Mouse (Mus musculus) macrophage (primary cell): ENCODE measurements around the gene Amdhd1. TPM values are rescaled to one million over a fixed set of nuclear protein-coding genes. Genes with fewer than 3 reads are reported as not detected.
"Not testable (repeated sequence)": the region's sequence is repeated elsewhere in the genome, so short reads cannot be mapped to it uniquely, and the experiment has no call there.

Source experiments
- H3K27ac ChIP-seq: fragments of 350-480 bp; formaldehyde crosslinking; 2 replicates; pipeline ENCODE4 v1.9.0; 2021
- H3K36me3 ChIP-seq: fragments of 350-480 bp; formaldehyde crosslinking; 2 replicates; pipeline ENCODE4 v1.9.0; 2021; ENCODE audit errors: inconsistent target
- H3K4me3 ChIP-seq: fragments of 350-480 bp; formaldehyde crosslinking; 2 replicates; pipeline ENCODE4 v1.9.0; 2021; ENCODE audit errors: inconsistent target
- H3K79me2 ChIP-seq: fragments of 350-480 bp; formaldehyde crosslinking; 2 replicates; pipeline ENCODE4 v1.9.0; 2021; ENCODE audit errors: inconsistent target
- WGBS: methylation state at CpG from one replicate; pipeline ENCODE4 v1.1.7; 2026; ENCODE audit warnings: inconsistent platforms; ENCODE audit not compliant: missing documents; 5-methylcytosine and 5-hydroxymethylcytosine counted together
- polyA plus RNA-seq: library from polyadenylated mRNA; stranded (reverse); fragments of 250-400 nt; gene quantifications from 3 replicates; pipeline ENCODE4 v1.2.4, GENCODE M21; 2018; ENCODE audit warnings: inconsistent platforms
- total RNA-seq, 78 experiments: library from RNA; depleted of rRNA; stranded (reverse); fragments of 250-400 nt; gene quantifications; 1 replicate in 9 of 78; 2 replicates in 24 of 78; 3 replicates in 43 of 78; 4 replicates in 2 of 78; pipeline ENCODE4 v1.2.4; 2018; ENCODE audit warnings: inconsistent platforms in 56 of 78

The Amdhd1 gene
- total RNA-seq (2018; cell fraction: chromatin; rRNA removed), result under 1 TPM in 1 of 26 experiments, not detected in 25; 0.34 TPM
- total RNA-seq (2018; cell fraction: cytosol; rRNA removed), result under 1 TPM in 4 of 26 experiments, not detected in 22; 0.03 to 0.13 (median 0.06) TPM
- total RNA-seq (2018; cell fraction: nucleus; rRNA removed), result under 1 TPM in 1 of 26 experiments, not detected in 25; 0.48 TPM
- 0.07 to 0.08 TPM in 2 of 3 replicates, not detected in the other for polyA plus RNA-seq

DNA sequence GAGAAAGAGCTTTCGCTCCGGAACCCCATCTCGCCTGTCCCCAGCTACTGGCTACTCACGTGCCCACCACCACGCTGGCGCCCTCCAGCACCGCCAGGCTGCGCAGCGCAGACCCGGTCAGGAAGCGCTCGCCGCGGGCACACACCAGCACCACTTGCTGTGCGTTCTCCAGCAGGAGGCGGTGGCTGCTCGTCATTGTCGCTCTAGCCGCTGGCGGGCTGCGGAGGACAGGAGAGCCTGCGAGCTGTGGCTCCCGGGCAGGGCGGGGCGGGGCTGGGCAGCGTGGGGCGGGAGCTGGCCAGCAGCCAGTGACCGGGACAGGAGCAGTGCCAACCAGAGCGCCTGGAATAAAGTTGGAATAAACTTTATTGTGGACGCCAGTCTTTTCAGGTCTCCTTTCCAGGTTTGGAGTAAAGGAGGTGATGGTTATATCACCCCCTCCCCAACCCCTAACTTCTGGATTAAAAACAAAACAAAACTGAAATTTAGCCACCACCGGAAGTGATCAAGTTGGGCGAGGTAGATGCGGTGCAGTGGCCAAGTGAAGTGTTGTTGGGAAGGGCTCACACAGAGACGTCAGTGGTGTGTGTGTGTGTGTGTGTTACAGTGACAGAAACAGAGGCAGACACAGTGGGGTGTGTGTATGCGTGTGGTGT, at the start of gene Amdhd1:
Amdhd1 (minus strand) TSS at position 259 of the 656 bp plus-strand sequence.
- peak within 1 kb of the TSS; percentile 34 for H3K4me3 ChIP-seq
- no peaks in the 10 kb centered on the region for H3K36me3 ChIP-seq
- no peaks in the 10 kb centered on the region for H3K79me2 ChIP-seq
- H3K27ac ChIP-seq, result 0 out of 2 replicates have a peak within 1 kb of the TSS, but pooled peaks have one; percentile 5
- under 1% methylated on average over 31 of the region's 35 CpGs for WGBS

DNA sequence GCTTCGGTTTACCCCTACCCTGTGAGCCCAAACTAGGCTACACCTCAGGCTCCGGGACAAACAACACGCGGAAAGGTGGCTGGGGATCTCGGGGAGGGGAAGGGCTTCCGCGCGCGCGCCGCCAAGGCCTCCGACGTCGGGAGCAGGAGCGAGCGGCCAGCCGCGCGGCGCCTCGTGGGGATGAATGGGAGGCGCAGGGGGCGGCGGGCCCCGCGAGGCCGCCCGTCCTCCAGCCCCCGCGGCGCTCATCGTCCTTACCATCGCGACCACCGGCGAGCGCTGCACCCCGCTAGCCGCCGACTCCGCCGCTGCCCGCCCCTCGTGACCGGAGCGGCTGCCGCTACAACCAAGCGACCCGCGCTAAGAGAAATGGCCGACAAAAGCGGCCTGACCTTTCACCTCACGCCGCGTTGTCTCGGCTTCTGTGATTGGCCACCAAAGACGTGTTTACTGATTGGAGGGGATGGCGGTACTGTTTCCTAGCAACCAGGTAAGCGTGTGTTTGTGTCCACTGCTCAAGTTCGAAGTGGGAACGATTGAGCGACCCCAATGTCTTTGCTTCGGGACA, 49.5 kb upstream of the Amdhd1 start, which contains the start of gene Snrpf:
Snrpf (minus strand) TSS at position 426 of the 568 bp plus-strand sequence.
- WGBS, result under 1% methylated on average over 62 of the region's 63 CpGs
- H3K36me3 ChIP-seq, result 0 out of 2 replicates have a peak, but pooled peaks cover 6% of the 10 kb centered on the region
- H3K4me3 ChIP-seq, result peak within 1 kb of the TSS; percentile 84
- no peak within 1 kb of the TSS for H3K27ac ChIP-seq
- peaks cover 48% of the 10 kb centered on the region for H3K79me2 ChIP-seq

DNA sequence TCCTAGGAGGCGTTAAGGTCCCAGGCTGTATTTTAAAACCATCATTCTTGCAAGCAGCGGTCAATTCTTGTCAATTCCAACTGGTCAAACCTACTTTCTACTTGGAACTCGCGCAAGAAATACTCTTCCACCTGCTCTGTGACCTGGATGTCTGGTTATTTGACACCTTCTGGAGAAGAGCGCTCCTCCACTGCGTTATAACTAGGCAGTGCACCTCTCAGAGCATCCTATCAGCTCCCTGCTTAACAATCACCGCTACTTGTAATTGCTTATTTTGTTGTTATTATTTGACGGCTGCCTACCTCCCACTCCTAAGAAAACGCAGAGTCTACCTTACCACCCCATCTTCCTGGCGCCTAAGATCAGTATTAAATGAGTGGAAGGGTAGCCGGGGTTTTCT, 49.0 kb upstream of the Amdhd1 start:
- 2% methylated on average over 11 of the region's 11 CpGs for WGBS
- Histone ChIP-seq H3K27ac (no peak overlapping the region), H3K4me3 (peak overlapping the region; percentile 84), H3K79me2 (peaks cover 52% of the 10 kb centered on the region), H3K36me3 (0 out of 2 replicates have a peak, but pooled peaks cover 6% of the 10 kb centered on the region)

DNA sequence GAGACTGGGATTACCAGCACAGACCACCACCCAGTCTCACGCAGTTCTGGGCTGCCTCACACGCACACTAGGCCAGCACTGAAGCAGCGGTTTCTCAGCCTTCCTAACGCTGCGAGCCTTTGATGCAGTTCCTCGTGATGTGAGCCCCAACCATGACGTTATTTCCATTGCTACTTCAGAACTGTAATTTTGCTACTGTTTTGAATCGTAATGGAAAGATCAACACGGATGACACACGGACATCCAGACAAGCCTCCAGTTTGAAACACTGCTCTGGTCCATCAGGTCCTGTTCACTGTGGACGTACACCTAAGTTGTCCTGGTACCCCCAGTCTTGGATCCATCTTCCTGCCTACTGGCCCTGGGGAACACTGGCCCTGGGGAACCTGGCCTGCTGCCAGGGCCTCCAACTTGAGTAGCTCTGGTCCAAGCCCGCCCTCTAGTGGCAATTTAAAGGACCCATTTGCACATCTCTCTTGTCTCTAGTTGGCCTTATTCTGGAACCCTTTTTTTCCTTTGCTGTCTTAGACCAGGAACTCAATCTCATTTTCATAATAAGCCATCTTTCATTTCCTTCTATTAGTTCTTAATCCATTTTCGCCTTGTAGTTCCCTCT, 37.5 kb upstream of the Amdhd1 start:
- 61% methylated on average over 13 of the region's 13 CpGs for WGBS
- Histone ChIP-seq H3K27ac (no peak overlapping the region), H3K36me3 (0 out of 2 replicates have a peak, but pooled peaks cover 3% of the 10 kb centered on the region), H3K4me3 (no peak overlapping the region), H3K79me2 (no peaks in the 10 kb centered on the region)

DNA sequence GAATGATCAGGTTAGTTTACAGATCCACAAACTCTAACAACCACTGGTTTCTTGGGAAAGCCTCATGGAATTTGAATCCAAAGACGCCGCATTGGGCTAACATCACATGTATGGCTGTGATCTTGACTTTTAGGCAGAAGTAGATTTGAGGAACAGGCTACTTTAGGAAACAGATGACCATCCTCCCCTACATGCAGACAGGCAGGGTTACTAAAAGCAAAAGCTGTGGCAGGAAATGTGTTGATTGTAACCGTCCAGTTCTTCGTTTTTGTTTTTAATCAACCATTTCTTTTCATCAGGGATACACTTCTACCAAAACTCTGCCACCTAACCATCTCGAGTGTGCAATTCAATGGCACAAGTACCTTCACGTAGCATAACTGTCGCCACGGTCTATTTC, 36.1 kb upstream of the Amdhd1 start:
- peak overlapping the region; percentile 31 for H3K27ac ChIP-seq
- no peaks in the 10 kb centered on the region for H3K36me3 ChIP-seq
- WGBS, result 19% methylated on average over 8 of the region's 8 CpGs
- H3K4me3 ChIP-seq, result no peak overlapping the region
- H3K79me2 ChIP-seq, result no peaks in the 10 kb centered on the region

DNA sequence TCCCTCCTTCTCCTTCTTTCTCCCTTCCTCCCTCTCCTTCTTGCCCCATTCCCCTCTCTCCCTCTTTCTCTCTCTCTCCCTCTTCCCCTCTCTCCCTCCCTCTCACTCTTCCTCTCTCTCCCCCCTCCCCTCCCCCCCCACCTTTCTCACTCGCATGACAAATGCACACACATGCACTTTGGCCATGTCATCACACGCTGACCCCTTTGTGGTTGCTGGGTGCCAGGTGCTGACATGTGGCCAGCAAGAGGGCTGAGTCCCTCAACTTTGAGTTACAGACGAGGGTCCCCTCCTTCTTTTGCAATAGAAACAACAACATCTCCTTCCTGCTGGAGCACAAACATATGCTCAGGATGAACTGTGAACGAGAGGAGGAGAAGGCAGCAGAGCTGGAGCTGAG, 35.1 kb upstream of the Amdhd1 start:
- H3K27ac ChIP-seq, result no peak overlapping the region
- H3K36me3 ChIP-seq, result no peaks in the 10 kb centered on the region
- no peaks in the 10 kb centered on the region for H3K79me2 ChIP-seq
- no peak overlapping the region for H3K4me3 ChIP-seq
- 77% methylated on average over 3 of the region's 4 CpGs for WGBS

DNA sequence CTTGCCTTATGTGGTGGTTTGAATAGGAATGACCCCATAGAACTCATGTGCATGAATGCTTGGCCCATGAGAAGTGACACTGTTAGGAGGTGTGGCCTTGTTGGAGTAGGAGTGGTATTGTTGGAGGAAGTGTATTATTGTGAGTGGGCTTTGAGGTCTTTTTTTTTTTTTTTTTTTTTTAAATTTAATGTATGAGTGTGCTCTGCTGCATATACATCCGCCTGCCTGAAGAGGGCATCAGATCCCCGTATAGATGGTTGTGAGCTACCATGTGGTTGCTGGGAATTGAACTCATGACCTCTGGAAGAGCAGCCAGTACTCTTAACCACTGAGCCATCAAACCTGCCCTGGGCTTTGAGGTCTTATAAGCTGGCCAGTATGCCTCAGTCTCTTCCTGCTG, 32.4 kb upstream of the Amdhd1 start:
- Histone ChIP-seq H3K36me3 (no peaks in the 10 kb centered on the region), H3K79me2 (no peaks in the 10 kb centered on the region), H3K4me3 (no peak overlapping the region), H3K27ac (no peak overlapping the region)
- WGBS, result 69% methylated on average over 2 of the region's 2 CpGs

DNA sequence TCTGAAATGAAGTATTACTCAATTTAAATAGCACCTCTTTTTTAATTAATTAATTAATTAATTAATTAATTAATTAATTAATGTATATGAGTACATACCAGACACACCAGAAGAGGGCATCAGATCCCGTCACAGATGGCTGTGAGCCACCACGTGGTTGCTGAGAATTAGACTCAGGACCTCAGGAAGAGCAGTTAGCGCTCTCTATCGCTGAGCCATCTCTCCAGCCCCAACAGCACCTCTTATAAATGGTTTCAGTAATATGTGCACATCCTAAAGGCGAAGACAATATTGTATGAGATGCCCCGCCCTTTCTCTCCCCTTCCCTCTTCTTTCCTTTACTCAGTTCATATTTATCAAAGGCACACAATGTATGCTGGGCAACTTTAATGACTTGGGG, 28.8 kb upstream of the Amdhd1 start:
- Histone ChIP-seq H3K27ac (no peak overlapping the region), H3K36me3 (no peaks in the 10 kb centered on the region), H3K4me3 (no peak overlapping the region), H3K79me2 (no peaks in the 10 kb centered on the region)
- WGBS, result 94% methylated on average over 6 of the region's 6 CpGs

DNA sequence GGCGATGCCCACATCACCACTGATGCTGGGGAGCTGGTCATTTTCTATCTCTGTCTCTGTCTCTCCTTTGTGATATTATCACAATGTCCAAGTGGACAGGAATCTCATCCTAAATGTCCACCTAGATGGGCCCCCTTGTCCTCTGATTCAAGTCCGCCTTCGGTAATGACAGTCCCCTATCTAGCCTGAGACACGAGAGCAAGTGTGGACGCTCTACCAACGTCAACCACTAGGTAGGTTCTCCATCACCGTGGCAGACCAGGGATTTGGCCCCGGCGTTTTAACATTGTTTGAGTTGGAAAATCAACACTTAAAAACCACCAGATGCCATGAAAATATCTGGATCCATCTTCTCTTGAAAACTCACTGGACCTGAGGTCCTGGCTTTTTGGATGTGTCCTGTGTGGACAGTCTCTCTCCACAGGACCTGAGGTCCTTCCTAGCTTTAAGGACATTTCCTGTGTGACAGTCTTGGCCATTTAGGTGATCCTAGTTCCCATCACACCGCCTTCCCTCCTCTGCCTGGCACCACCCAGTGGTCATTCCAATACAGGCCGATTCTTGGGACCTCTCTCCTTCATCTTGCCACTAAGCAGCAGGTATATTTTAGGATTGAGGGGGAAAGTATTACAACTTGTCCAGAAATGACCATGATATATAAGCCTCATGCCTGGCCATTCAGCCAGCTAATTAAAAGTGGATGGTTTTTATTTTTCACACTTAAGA, 28.2 kb upstream of the Amdhd1 start:
- no peaks in the 10 kb centered on the region for H3K36me3 ChIP-seq
- no peak overlapping the region for H3K27ac ChIP-seq
- no peaks in the 10 kb centered on the region for H3K79me2 ChIP-seq
- WGBS, result 90% methylated on average over 11 of the region's 11 CpGs
- H3K4me3 ChIP-seq, result no peak overlapping the region

DNA sequence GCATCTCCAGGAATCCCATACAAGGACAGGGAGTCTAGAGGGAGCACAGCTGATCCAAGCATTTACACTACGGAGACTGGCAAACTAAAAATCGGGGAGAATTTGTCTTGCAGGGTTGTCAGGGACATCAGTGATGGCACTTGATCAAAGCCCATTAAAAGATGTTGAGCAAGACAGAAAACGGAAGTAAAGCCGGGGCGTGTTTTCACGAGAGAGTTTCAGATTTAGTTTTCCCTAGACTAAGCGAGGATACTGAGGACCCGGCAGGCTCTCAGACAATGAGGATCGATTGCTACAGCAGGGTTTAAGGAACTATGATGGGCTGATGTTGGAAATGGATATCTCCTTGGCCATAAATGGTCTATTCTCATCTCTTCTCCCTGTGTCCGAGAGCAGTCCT, 27.2 kb upstream of the Amdhd1 start:
- WGBS, result 35% methylated on average over 10 of the region's 10 CpGs
- H3K27ac ChIP-seq, result no peak overlapping the region
- no peaks in the 10 kb centered on the region for H3K79me2 ChIP-seq
- no peaks in the 10 kb centered on the region for H3K36me3 ChIP-seq
- H3K4me3 ChIP-seq, result no peak overlapping the region

DNA sequence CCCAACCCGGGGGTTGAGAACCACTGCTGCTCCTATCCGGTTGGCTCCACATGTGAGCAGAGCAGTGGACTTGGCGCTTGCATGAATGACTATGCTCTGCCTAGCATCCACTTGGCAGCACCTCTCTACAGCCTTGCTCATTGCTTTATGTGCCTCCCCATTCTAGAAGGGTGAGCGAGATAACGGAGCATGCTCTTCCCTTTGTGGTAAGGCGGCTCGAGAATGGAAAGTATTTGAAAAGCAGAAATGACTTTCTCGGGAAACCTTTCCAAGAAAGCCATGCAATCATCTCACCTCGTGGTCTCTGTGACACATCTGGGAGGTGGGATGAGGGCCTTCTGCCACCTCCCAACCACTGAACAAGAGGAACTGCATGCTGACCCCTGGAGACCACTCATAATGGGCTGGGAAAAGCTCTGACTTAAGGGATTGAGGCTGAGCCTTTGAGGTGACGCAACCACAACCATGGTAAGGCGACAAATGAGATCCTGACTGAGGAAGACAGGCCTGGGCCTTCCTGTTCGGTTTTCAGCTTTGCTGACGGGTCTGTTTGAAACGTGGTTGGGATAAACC, 24.8 kb upstream of the Amdhd1 start:
- H3K27ac ChIP-seq, result no peak overlapping the region
- no peak overlapping the region for H3K4me3 ChIP-seq
- no peaks in the 10 kb centered on the region for H3K79me2 ChIP-seq
- H3K36me3 ChIP-seq, result no peaks in the 10 kb centered on the region
- 45% methylated on average over 14 of the region's 14 CpGs for WGBS

DNA sequence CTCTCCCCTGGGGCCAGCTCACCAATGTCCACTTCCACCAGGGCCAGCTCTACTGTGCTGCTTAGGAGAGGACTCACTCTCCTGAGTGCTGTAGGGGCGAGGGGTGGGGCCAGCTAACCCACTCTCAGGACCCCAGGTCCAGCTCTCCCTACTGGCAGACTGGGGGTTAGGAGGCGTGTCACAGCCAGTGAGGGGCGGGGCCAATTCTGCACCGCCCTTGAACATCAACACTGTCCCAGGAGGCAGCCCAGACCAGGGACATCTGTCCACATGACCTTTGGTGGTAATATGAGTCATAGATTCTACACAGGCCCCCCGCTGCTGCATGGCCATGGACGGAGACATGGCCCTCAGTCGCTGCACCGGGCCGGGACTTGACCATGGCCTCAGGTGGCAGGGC, 20.0 kb upstream of the Amdhd1 start:
- Histone ChIP-seq H3K79me2 (no peaks in the 10 kb centered on the region), H3K4me3 (no peak overlapping the region), H3K36me3 (no peaks in the 10 kb centered on the region), H3K27ac (no peak overlapping the region)
- 93% methylated on average over 9 of the region's 9 CpGs for WGBS

DNA sequence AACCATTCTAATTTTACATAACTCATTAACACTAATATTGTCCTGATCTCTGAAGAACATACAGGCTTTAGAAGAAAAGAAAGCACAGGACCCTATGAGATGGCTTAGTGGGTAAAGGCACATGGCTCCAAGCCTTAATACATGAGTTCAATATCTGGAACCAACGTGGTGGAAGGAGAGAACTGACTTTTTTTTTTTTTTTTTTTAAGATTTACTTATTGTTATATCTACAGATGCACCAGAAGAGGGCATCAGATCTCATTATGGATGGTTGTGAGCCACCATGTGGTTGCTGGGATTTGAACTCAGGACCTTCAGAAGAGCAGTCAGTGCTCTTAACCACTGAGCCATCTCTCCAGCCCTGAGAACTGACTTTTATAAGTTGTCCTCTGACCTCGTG, 18.1 kb upstream of the Amdhd1 start:
- 69% methylated on average over 2 of the region's 2 CpGs for WGBS
- H3K4me3 ChIP-seq, H3K27ac ChIP-seq, H3K79me2 ChIP-seq, H3K36me3 ChIP-seq: not testable (repeated sequence)

DNA sequence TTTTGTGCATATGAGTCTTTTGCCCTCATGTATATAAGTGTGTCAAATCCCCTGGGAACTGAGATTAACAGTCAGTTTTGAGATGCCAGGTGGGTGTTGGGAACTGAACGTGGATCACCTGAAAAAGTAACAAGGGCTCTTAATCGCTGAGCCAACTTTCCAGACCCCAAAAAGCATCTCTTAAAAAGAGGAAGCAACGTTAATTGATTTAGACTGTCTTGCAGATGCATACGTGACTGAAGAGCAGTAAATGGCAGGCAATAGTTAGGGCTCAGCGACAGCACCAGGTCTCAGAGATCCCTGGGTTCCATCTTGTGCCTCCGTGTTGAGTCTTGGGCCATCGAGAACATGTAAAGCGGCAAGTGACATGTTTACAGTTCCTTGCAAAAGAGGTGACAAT, 12.8 kb upstream of the Amdhd1 start:
- no peak overlapping the region for H3K27ac ChIP-seq
- 70% methylated on average over 8 of the region's 8 CpGs for WGBS
- no peak overlapping the region for H3K4me3 ChIP-seq
- no peaks in the 10 kb centered on the region for H3K36me3 ChIP-seq
- H3K79me2 ChIP-seq, result no peaks in the 10 kb centered on the region
